Mouse (Mus musculus) CH12F3 (cell line): ENCODE data around the gene Olfr1373.
"Not testable (repeated sequence)": the region's sequence is repeated elsewhere in the genome, so short reads cannot be mapped to it uniquely, and the experiment has no call there.

Source experiments
- in situ Hi-C: fragments of 300-500 bp; cut with MboI; formaldehyde crosslinking; loops from 2 replicates; pipeline ENCODE4 v1.14.3; 2020; ENCODE audit warnings: low sequenced_read_pairs

Gene Olfr1373

DNA sequence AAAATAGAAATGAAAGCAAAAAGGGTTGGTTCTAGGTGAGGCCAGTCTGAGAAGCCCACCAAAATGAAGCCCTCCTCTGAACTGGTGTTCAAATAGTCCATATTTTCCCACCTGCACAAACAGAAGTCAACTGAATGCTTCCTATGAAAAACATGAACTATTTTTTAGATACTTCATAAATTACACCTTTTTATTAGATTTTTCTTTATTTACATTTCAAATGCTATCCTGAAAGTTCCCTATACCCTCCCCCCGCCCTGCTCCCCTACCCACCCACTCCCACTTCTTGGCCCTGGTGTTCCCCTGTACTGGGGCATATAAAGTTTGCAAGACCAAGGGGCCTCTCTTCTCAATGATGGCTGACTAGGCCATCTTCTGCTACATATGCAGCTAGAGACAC lies at the start of gene Olfr1373:
TSS of gene Olfr1373 (minus strand) at position 101 of the 400 bp plus-strand sequence.
- in situ Hi-C loops, result not testable (repeated sequence)

DNA sequence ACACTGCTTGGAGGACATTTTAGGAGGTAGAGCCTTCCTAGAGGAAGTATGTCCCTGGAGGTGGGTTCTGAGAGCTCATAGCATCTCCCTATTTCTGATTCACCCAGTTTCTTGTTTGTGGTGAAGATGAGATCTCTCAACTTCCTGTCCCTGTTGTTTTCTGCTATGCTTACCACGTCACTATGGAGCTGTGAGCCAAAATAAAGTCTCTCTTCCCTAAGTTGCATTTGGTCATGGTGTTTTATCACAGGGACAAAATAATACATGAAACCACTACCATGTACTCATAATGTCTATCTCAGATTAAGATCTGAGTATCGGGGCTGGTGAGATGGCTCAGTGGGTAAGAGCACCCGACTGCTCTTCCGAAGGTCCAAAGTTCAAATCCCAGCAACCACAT lies 35.3 kb upstream of the Olfr1373 start:
- in situ Hi-C loops, result not testable (repeated sequence)

DNA sequence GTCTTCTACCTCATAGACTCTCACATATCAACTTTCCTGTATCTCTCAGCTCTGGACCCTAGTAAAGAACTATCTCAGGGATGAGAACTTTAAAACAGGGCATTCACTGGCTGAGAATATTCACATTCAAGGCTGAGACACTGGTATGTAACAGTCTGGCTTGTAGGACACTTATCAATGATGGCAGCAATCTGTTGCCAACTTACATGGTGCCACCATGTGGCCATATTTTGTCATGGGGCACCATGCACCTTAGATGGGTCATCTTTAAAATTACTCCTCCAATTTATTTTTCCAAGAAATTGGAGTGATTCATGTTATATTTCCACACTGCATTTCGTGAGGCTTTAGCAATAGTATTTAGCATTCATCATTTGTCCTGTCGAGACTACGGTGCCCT lies 34.6 kb upstream of the Olfr1373 start:
- in situ Hi-C loops, result not testable (repeated sequence)

DNA sequence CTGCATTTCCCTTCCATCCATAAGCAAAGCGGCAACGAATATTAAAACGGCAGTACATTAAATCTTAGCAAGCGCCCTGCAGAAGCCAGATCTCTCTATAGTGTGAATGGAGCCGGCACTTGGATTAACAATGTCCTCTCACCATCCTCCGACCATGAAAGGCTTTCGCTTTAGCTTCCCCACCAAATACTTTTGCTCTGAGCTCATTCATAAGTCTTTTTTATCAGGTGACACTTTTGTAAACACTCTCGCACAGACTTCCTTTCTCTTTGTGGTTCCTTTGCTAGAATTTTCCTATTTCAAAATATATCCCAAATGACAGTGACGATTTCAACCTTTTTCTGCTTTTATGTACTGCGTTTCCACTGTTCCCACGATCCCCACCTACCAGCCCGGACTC lies 23.1 kb upstream of the Olfr1373 start:
- in situ Hi-C loops, result no loop called here

DNA sequence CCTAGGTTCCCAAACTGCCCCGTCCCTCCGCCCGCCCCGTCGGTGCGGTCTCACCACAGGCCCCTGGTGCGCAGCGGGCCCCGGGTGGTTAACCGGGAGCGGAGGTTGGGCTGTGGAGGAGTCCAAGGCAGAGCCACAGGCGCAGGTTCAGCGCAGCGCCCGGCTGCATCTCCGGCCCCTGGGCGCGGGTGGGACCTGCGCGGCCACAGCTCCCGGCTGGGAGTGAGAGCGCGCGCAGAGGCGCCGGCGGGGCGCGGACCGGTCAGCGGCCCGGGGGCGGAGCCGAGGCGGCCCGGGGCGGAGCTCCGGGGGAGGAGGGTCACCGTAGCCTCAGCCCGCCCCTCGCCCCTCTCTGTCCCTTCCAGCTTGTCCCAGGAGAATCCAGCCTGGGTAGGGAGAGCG lies 22.6 kb upstream of the Olfr1373 start:
- in situ Hi-C loops, result not testable (repeated sequence)

DNA sequence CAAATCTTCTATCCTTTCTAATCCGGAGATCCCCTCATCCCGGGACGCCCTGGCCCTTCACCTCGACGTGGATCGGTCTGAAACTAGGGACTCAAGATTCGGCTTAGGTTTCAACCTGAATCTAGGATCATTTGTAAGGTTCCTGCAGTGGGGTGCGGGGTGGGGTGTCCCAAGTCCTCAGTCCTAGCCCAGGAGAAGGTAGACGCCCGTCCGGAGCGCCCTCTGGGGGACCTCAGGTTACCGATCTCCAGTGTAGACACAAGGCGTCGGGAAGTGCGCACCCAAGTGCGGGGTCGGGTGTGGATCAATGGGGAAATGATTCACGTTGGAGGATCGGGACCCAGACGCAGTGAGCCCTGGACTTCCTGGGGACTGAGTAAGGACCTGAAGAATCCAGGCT lies 21.8 kb upstream of the Olfr1373 start:
- in situ Hi-C loops, result no loop called here

DNA sequence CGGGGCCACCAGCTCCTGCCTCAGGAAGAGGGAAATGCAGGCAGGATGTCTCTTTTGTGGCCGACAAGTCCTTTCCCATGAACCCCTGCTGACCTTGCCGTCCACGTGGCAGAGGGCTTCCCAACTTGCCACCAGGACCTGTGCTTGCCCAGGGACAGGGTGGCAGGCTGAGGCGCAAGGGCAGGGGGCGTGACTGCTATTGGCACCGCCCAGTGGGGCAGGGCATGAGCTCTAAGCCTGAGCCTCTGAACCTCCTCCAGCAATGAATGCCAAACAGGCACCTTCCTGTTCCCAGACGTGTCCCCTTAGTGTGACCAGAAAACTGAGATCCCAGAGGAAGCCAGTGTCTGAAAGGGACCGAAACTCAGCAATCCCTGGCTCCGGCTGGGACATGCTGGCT lies 18.6 kb upstream of the Olfr1373 start:
- in situ Hi-C loops, result no loop called here

DNA sequence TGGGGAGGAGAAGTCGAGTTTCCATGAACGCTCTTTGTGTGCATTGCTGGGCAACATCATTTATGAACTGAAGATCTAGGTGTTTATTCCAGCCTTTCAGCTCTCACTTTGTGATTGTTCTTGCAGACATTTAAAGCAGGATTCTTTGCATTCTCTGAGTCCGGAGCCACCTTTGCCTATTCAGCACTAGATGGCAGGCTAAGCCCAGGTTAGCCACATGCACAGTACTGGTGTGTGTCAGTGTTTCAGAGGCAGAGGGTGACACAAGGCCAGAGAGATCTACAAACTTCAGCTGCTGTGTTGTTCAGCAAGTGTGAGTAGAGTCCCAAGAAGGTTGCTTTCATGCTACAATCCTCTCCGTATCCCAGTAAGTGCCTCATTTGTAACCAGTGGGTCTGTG lies 1.7 kb downstream of the Olfr1373 start:
- in situ Hi-C loops, result not testable (repeated sequence)

DNA sequence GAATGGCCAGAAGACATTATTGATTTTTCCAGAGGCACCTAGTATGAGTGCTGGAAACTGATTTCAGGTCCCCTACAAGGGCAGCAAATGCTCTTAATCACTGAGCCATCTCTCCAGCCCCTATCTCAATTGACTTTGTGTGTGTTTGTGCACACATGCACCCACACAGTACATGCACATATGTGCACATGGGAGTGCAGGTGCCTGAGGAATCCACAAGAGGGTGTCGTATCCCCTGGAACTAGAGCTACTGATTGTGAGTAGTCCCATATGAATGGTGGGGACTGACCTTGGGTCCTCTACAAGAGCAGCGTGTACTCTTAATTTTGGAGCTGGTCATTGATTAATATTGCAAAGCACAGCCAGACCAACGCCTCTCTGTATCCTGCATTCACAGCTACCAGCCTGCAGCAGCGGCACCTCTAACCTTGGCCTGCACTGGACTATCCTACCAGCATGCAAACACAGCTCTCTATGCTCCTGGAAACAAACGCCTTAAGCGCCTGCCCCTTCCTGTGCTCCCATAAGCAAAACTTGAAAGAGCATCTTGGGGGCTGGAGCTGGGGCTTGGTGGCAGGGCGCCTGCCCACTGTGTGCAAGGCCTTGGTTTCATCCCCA lies 14.8 kb downstream of the Olfr1373 start:
- in situ Hi-C loops, result no loop called here

DNA sequence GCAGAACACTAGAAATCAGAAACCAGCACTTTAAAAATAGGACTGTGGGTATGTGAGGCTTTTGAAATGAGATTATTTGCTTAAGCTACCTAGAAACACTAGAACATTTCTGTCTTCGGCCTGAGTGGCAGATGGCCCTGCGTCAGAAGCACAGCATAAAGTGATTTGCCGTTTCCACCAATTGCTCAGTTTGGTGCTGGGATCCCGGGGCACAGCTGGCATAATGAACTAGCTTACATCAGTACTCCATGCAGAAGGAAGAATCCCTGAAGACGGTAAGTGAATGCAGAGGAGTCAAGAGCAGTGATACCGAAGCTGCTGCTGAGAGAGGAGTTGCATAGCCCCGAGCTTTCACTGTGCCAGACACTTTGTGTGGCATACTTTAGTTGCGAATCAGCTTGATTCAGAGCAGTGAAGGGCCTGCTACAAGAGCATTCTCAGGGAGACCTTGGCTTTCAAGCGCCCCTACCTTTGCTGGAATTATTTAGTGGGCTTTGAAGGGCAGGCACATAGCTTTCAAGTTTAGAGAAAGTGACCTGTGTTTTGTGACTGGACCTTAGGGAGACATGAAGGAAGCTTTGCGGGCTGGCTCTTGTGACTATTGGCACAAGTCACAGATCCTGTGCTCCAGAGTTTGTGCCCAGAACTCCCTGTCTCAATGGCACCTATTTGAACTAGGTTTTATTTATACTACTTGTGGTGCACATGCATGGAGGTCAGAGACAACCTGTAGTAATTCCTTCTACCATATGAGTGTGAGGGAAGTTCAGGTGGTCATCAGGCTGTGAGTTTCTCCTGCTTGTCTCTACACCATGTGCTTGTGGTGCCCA lies 15.5 kb downstream of the Olfr1373 start:
- in situ Hi-C loops, result no loop called here

DNA sequence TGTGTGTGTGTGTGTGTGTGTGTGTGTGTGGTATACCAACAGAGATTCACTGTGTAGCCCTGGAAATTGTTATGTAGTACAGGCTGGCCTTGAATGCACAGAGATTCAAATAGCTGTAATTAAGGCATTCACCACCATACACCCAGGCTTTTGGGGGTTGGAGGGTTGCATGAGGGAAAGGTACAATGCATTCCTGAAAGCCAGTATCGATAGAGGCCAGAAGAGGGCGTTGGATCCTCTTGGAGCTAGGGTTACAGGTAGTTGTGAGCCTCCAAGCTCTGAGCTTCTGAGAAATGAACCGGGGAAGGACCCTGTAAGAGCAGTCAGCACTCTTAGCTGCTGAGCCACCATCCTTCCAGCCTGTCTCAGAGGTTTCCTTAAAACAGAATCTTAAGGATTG lies 16.2 kb downstream of the Olfr1373 start:
- in situ Hi-C loops, result no loop called here

DNA sequence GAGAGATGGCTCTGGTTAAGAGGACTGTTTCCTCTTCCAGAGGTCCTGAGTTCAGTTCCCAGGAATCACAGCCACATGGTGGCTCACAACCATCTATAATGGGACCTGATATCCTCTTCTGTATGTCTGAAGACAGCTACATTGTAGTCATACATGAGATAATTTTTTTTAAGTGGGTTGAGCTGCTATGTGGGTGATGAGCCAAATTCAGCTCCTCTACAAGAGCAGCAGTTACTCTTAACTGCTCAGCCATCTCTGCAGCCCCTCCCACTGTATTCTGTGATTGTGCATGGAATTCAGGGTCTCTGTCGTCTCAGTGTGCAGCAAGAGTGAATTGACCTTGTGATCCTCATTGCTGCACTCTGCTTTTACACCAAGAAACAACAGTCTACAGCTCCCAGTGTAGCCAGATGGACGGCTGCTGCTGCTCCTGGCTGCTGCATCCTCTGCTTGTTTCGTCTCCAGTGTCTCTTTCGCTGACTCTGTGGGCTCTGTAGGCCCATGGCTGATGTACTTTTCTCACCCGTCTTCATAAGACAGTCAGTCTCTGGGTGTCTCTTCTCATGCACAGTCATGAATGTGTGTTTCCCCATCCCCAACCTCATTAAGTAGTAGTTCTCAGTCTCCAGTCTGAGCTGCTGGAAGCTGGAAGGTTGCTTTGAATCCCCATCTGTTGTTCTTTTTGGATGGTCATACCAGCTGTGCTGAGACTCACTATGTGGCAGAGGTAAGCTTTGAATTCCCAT lies 16.8 kb downstream of the Olfr1373 start:
- in situ Hi-C loops, result no loop called here

DNA sequence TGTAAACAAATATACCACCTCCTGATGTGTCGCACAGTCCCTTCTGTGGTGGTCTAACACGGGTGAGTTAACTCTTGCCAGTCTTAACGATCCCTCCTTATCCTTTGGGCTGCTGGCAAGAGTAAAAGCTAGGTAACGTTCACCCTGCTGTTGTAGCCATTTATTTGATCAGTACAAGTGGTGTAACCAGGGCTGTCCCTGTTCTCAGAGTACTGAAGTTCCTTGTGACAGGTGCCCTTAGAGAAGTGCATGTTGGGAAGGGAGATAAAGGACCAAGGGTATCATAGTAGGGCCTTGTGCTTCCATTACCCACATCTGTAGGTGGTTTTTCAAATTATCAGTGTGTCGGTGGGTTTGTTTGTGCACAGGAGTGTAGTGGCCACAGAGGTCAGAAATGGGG lies 17.6 kb downstream of the Olfr1373 start:
- in situ Hi-C loops, result no loop called here

DNA sequence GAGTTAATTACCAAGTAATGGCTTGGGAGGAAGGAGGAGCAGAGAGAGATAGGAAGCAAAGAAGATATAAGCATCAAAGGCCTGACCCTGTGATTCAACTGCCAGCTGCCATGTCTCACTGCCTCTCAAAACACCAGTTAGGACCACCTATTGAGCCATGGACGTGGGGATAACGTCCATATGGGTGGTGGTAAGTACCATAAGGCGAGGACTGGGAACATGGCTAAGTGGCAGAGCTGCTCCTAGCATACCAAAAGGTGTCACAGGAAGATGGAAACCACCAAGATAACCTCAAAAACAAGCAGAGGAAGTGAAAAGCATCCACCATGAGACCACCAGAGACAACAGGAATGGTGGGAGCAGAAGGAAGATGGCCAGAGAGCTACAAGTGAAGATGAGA lies 18.2 kb downstream of the Olfr1373 start:
- in situ Hi-C loops, result no loop called here

DNA sequence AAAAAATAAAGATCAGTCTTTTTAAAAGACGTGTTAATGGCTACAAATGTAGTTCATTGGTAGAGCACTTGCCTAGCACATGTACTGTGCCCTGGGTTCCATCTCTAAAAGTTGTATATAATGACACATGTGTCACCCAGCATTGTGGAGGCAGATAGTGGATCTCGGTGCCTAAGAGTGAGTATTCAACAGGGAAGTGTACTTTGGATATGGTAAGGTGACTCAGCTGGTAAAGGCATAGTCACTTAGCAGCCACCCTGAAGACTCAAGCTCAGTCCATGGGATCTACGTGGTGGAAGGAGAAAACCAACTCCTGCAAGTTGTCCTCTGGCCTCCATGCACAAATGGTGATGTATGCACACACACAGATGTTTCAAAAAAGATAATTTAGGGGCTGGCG lies 20.9 kb downstream of the Olfr1373 start:
- in situ Hi-C loops, result no loop called here

DNA sequence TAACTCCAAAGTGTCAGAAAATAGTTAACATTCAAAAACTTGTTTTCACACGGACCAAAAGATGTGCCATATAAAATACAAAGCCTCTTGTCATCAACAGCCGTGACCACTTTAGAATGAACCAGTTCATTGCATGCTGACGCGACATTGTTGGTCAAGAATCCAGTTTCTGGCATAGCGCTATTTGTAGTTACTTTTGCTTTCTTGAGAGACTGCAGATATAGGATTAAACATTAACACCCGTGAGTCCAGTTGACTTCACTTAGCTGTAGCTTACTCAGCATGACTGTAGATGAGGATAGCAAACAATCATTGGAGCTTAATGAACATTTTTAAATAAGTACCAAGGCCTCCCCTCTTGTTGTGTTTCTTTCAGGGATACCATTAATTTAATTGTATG lies 23.3 kb downstream of the Olfr1373 start:
- in situ Hi-C loops, result no loop called here

DNA sequence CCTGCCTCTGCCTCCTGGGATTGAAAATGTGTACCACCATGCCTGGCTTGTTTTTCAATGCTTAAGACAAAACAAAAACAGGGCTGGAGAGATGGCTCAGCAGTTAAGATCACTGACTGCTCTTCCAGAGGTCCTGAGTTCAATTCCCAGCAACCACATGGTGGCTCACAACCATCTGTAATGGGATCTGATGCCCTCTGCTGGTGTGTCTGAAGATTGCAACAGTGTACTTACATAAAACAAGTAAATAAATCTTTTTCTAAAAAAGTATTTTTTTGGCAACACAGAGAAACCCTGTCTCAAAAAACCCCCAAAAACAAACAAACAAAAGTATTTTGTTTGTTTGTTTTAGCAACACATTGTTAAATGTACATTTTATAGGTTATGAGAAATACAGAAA lies 24.9 kb downstream of the Olfr1373 start:
- in situ Hi-C loops, result not testable (repeated sequence)

DNA sequence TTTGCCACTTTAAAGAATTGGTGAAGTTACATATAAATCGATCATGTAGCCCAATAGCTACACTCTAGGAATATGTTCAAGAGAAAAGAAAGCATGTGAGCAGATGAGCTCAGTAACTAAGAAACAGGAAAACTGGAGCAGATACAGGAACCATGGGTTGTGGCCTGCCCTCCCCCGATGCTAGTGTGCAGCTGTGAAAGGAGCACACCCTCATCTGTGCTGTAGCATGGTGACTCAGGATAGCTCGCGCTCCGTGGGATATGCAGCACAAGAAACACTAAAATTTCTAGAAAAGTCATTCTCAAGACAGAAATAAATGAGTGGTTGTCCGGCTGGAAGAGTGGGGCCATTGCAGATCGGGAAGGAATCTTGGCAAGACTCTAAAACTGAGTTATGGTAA lies 28.2 kb downstream of the Olfr1373 start:
- in situ Hi-C loops, result no loop called here

DNA sequence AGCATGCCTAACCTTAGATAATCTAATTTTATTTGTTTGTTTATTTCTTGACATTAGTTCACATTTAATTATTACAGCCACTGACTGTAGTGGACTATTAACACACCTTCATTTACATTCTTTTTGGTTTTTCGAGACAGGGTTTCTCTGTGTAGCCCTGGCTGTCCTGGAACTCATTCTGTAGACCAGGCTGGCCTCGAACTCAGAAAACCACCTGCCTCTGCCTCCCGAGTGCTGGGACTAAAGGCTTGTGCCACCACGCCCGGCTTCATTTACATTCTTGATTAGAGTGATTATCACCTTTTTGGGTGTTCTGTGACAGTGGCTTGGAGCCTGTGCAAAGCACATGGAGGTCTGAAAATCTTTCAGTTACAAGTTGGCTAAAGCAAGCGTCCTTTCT lies 29.2 kb downstream of the Olfr1373 start:
- in situ Hi-C loops, result not testable (repeated sequence)

DNA sequence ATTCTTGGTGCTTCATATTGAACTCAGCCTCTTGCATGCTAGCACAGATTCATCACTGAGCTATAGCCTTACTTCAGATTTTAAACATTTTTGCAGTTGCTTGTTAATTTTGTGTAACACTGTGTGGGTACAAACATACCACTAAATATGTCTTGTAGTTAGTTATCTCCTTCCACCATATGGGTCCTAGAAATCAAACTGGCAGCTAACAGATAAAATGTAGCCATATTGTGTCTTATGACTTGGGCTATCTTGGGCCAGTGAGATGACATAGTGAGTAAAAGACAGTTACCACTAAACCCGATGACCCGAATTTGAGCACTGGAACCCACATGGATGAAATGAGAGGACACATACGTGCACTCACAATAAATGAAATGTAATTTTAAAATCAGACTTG lies 29.8 kb downstream of the Olfr1373 start:
- in situ Hi-C loops, result no loop called here

DNA sequence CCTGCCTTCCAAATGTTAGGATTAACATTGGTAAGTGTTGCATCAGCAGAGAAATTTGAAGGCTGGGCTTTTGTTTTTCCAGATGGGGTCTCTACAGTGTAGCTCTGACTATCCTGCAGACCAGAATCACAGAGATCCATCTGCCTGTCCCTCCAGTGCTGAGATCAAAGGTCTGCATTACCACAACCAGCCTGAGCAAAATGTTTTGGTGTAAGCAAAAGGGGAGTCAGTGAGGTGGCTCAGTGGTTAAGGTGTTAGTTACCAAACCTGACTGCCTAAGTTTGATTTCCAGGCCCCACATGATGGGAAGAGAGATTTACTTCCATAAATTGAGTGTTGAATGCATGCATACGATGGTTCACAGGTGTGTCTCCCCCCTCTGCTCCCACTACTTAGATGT lies 35.9 kb downstream of the Olfr1373 start:
- in situ Hi-C loops, result no loop called here

DNA sequence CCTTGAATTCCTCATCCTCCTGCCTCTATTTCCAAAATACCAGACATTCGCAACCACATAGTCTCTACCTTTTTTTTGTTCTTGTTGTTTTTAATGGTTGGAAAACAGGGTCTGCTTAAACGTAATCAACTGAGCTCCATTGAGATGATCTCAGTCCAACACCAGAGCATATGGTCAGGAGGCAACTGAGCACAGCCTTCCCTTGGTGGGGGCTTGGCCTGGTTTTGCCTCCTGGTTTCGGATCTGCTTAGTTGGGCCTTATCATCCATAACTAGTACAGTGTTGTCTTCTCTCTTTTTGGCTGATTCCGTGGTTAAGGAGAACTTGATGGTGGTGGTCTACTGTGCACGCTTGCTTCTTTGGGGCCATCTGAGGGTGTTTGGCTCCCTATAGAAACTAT lies 36.5 kb downstream of the Olfr1373 start:
- in situ Hi-C loops, result no loop called here
